Mouse (Mus musculus) embryonic facial prominence, embryonic 11.5 days (tissue): Measurements from ENCODE around the gene Fbxw21. TPM values are rescaled to one million over a fixed set of nuclear protein-coding genes. Genes with fewer than 3 reads are reported as not detected.

Experiments used
- ATAC-seq: fragments of 200-750 bp; cut with Nextera tagmentation; replicated peaks from 2 replicates; pipeline ENCODE4 v1.8.0; 2017; ENCODE audit warnings: low read depth; ENCODE audit not compliant: insufficient number of reproducible peaks, low FRiP score, low TSS enrichment
- DNase-seq: peaks from one replicate; pipeline ENCODE4 v3.0.0-alpha.2; 2015; ENCODE audit warnings: low spot score
- H3K27ac ChIP-seq: fragments of 300-500 bp; sonication (generic); replicated peaks from 2 replicates; pipeline ENCODE4 v1.5.1; 2014; ENCODE audit warnings: mild to moderate bottlenecking, low read depth, low read length, control low read depth
- H3K27me3 ChIP-seq: fragments of 300-500 bp; sonication (generic); 2 replicates; pipeline ENCODE4 v1.6.1; 2014; ENCODE audit warnings: mild to moderate bottlenecking, low read length, moderate library complexity, mixed read lengths; ENCODE audit not compliant: control insufficient read depth, insufficient read depth
- H3K36me3 ChIP-seq: fragments of 300-500 bp; sonication (generic); replicated peaks from 2 replicates; pipeline ENCODE4 v1.6.1; 2014; ENCODE audit warnings: low read depth, mild to moderate bottlenecking, low read length, moderate library complexity, mixed read lengths; ENCODE audit not compliant: control insufficient read depth, insufficient read depth
- H3K4me1 ChIP-seq: fragments of 300-500 bp; sonication (generic); 2 replicates; pipeline ENCODE4 v1.6.1; 2014; ENCODE audit warnings: low read length, mixed read lengths; ENCODE audit not compliant: control insufficient read depth, insufficient read depth
- H3K4me2 ChIP-seq: fragments of 300-500 bp; sonication (generic); 2 replicates; pipeline ENCODE4 v1.6.1; 2014; ENCODE audit warnings: low read depth, mild to moderate bottlenecking, control low read depth, low read length, moderate library complexity
- H3K4me3 ChIP-seq: fragments of 300-500 bp; sonication (generic); 2 replicates; pipeline ENCODE4 v1.5.1; 2014; ENCODE audit warnings: low read depth, low read length, control low read depth
- H3K9ac ChIP-seq: fragments of 300-500 bp; sonication (generic); replicated peaks from 2 replicates; pipeline ENCODE4 v1.6.1; 2014; ENCODE audit warnings: mild to moderate bottlenecking, control low read depth, low read length
- H3K9me3 ChIP-seq: fragments of 300-500 bp; sonication (generic); replicated peaks from 2 replicates; pipeline ENCODE4 v1.6.1; 2016; ENCODE audit warnings: mild to moderate bottlenecking, low read length, inconsistent platforms, mixed read lengths; ENCODE audit not compliant: control insufficient read depth
- WGBS: fragments of 180-500 bp; shearing (Covaris S2); extraction: QIAGEN DNeasy Blood & Tissue Kit; methylation state at CpG from one replicate; pipeline ENCODE4 v1.1.7; 2014; 5-methylcytosine and 5-hydroxymethylcytosine counted together
- polyA plus RNA-seq: library from polyadenylated mRNA; unstranded; fragments of >200 nt; fragmentation: Nextera tagmentation; extraction: Ambion mirVana; gene quantifications from 2 replicates; pipeline ENCODE4 v1.2.1, GENCODE M21; 2014

Gene Fbxw21
- polyA plus RNA-seq, 1 experiment from 2014 or later: not detected

GRCm38 (mm10) chr9:109096251-109096661 lies 65.6 kb downstream of the Fbxw21 start:
- 23% methylated on average over 9 of the region's 9 CpGs for WGBS
- no peak for ATAC-seq

GRCm38 (mm10) chr9:109095137-109095982 lies 66.5 kb downstream of the Fbxw21 start, which contains the start of gene Plxnb1:
TSS of gene Plxnb1 (plus strand) at chr9:109095389.
- peak within 1 kb of the TSS; percentile 97 for H3K9ac ChIP-seq
- no peaks in the 10 kb centered on the region for H3K9me3 ChIP-seq
- H3K4me1 ChIP-seq: peaks cover 2% of the 10 kb centered on the region
- H3K4me3 ChIP-seq: peak within 1 kb of the TSS; percentile 65
- H3K27me3 ChIP-seq: no peaks in the 10 kb centered on the region
- peak within 1 kb of the TSS; percentile 79 for H3K4me2 ChIP-seq
- WGBS: under 1% methylated on average over 91 of the region's 102 CpGs
- H3K36me3 ChIP-seq: no peaks in the 10 kb centered on the region
- ATAC-seq: peak; percentile 64
- H3K27ac ChIP-seq: peak within 1 kb of the TSS; percentile 99
- DNase-seq: peak; percentile 87

More at GRCm38 (mm10) chr9:109096251-109096661, 65.6 kb downstream of the Fbxw21 start:
- Histone ChIP-seq H3K4me1 (peaks cover 2% of the 10 kb centered on the region), H3K4me3 (peak overlapping the region; percentile 65), H3K27ac (peak overlapping the region; percentile 99), H3K4me2 (peak overlapping the region; percentile 79), H3K36me3 (no peaks in the 10 kb centered on the region), H3K9ac (peak overlapping the region; percentile 97), H3K27me3 (no peaks in the 10 kb centered on the region), H3K9me3 (no peaks in the 10 kb centered on the region)
- DNase-seq: peak; percentile 23

- H3K36me3 ChIP-seq: no peaks in the 10 kb centered on the region
- peaks cover 2% of the 10 kb centered on the region for H3K4me1 ChIP-seq
- H3K9me3 ChIP-seq: no peaks in the 10 kb centered on the region
- H3K4me3 ChIP-seq: peak overlapping the region; percentile 65
- ATAC-seq (peak; percentile 37), DNase-seq (peak; percentile 71)
- no peaks in the 10 kb centered on the region for H3K27me3 ChIP-seq
- peak overlapping the region; percentile 99 for H3K27ac ChIP-seq
- peak overlapping the region; percentile 79 for H3K4me2 ChIP-seq
- WGBS: under 1% methylated on average over 21 of the region's 21 CpGs
- H3K9ac ChIP-seq: peak overlapping the region; percentile 97
These were observed 67.2 kb downstream of the Fbxw21 start for GRCm38 (mm10) chr9:109094553-109095136.

GRCm38 (mm10) chr9:109093786-109094552 lies 67.9 kb downstream of the Fbxw21 start:
- WGBS: 14% methylated on average over 11 of the region's 11 CpGs
- Histone ChIP-seq H3K9ac (no peak overlapping the region), H3K4me2 (peak overlapping the region; percentile 79), H3K27ac (peak overlapping the region; percentile 99), H3K27me3 (no peaks in the 10 kb centered on the region), H3K4me3 (no peak overlapping the region), H3K4me1 (peaks cover 2% of the 10 kb centered on the region), H3K9me3 (no peaks in the 10 kb centered on the region), H3K36me3 (no peaks in the 10 kb centered on the region)
- ATAC-seq: no peak
- no peak for DNase-seq

- DNase-seq (no peak), ATAC-seq (no peak)
- no peak overlapping the region for H3K4me2 ChIP-seq
- H3K4me1 ChIP-seq: peaks cover 2% of the 10 kb centered on the region
- H3K27ac ChIP-seq: no peak overlapping the region
- H3K36me3 ChIP-seq: no peaks in the 10 kb centered on the region
- no peak overlapping the region for H3K9ac ChIP-seq
- WGBS: 25% methylated on average over 6 of the region's 6 CpGs
- no peaks in the 10 kb centered on the region for H3K27me3 ChIP-seq
- H3K9me3 ChIP-seq: no peaks in the 10 kb centered on the region
- H3K4me3 ChIP-seq: no peak overlapping the region
These were observed 69.0 kb downstream of the Fbxw21 start for GRCm38 (mm10) chr9:109092799-109093198.

GRCm38 (mm10) chr9:109091802-109092201 lies 70.0 kb downstream of the Fbxw21 start:
- ATAC-seq: no peak

GRCm38 (mm10) chr9:109090446-109090845 lies 71.4 kb downstream of the Fbxw21 start:
- H3K9me3 ChIP-seq: no peaks in the 10 kb centered on the region
- ATAC-seq: no peak
- H3K27me3 ChIP-seq: no peaks in the 10 kb centered on the region
- WGBS: 70% methylated on average over 15 of the region's 15 CpGs
- no peaks in the 10 kb centered on the region for H3K36me3 ChIP-seq
- no peak overlapping the region for H3K27ac ChIP-seq
- H3K4me2 ChIP-seq: no peak overlapping the region
- peaks cover 2% of the 10 kb centered on the region; the same call in 1 of the 2 replicates for H3K4me1 ChIP-seq
- no peak overlapping the region for H3K9ac ChIP-seq
- no peak overlapping the region for H3K4me3 ChIP-seq
- no peak for DNase-seq

More at GRCm38 (mm10) chr9:109091802-109092201, 70.0 kb downstream of the Fbxw21 start:
- Histone ChIP-seq H3K4me3 (no peak overlapping the region), H3K27me3 (no peaks in the 10 kb centered on the region), H3K4me2 (no peak overlapping the region), H3K36me3 (no peaks in the 10 kb centered on the region), H3K9me3 (no peaks in the 10 kb centered on the region), H3K4me1 (peaks cover 2% of the 10 kb centered on the region), H3K9ac (no peak overlapping the region), H3K27ac (no peak overlapping the region)
- no peak for DNase-seq
- 82% methylated on average over 8 of the region's 8 CpGs for WGBS
